Mouse (Mus musculus): ENCODE measurements around the gene Vmn1r14.
"Not testable (repeated sequence)": the region's sequence is repeated elsewhere in the genome, so short reads cannot be mapped to it uniquely, and the experiment has no call there.

Vmn1r14 gene

GRCm38 (mm10) chr6:57231386-57231785, at the start of gene Vmn1r14:
Gene Vmn1r14 (plus strand): TSS chr6:57231686.
- no peak for DNase-seq

- not testable (repeated sequence) for DNase-seq
These were observed 41.5 kb upstream of the Vmn1r14 start for GRCm38 (mm10) chr6:57190016-57190415.

DNA sequence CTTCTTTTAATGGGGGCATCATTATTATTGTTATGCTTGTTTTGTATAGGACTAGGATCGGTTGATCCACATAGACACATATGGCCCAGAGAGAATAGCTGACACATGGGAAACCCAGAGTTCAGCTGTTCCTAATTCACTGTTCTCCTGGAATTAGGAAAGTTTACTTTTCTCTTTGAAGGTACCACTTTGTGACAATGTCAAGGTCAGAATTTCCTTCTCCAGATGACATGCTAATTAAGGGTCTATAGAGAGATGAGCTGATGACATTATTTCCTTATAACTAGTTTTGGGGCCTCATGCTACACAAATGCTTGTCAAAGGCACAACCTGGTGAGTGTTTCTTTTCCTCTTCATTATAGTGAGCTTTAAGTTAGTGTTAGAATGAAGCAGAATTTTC, 28.5 kb upstream of the Vmn1r14 start, which contains the start of gene Vmn1r13:
TSS of gene Vmn1r13 (plus strand) at position 301 of the 400 bp plus-strand sequence.
- not testable (repeated sequence) for DNase-seq

DNA sequence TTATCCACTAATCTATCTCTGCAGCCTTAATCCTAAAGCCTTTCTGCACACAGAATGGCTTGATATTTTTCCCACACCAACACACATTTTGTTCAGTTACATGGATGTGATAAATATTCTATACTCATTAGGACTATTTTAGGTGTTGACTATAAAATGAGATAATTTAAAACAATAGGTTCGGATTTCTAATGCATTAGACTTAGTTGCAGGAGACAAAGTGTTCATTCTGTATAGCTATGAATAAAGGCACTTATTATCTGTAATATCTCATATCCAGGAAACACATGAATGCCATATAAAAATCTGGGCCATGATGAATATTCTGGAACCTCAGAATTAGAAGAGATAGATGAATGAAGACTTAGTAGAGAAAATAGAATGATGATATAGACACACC, 26.2 kb downstream of the Vmn1r14 start, which contains the start of gene Vmn1r15:
TSS of gene Vmn1r15 (plus strand) at position 301 of the 400 bp plus-strand sequence.
- DNase-seq = no peak

- no peak for DNase-seq
These were observed 29.5 kb downstream of the Vmn1r14 start for GRCm38 (mm10) chr6:57260990-57261389.

GRCm38 (mm10) chr6:57271881-57272280, 40.4 kb downstream of the Vmn1r14 start:
- DNase-seq = no peak

GRCm38 (mm10) chr6:57272517-57272916, 41.0 kb downstream of the Vmn1r14 start:
- DNase-seq = no peak

DNA sequence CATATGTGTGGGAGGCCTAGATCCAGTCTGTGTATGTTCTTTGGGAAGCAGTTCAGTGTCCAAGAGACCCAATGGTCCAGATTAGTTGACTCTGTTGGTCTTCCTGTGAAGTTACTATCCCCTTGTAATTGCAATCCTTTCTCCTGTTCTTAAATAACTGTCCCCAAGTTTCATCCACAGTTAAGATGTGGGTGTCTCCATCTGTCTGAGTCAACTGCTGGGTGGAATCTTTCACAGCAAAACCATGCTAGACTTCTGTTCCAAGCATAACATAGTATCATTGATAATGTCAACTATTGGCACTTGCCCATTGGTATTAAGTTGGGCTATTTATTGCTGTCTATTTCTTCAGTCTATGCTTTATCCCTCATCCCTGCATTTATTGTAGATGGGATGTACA, 47.5 kb downstream of the Vmn1r14 start:
- no peak for DNase-seq
